Mouse (Mus musculus): Measurements from ENCODE around the gene Polr3h.

- TF ChIP-seq ZC3H11A (IDR thresholded peaks at IDR 0.05; ENCODE audit: borderline replicate concordance, low read depth, low read length) (no peak), MAFK (IDR thresholded peaks at IDR 0.05; ENCODE audit: insufficient read depth, low read depth, low read length) (no peak)
Measured at GRCm38 (mm10) chr15:81957598-81957997, 31.6 kb upstream of the Polr3h start.

Measured in ES-E14 (cell line).